Mouse (Mus musculus): Measurements from ENCODE around the gene Grid2. TPM values are rescaled to one million over a fixed set of nuclear protein-coding genes. Genes with fewer than 3 reads are reported as not detected.

Gene Grid2
- total RNA-seq, 2 experiments from 2014 or later = 0.05 to 0.08 TPM

GRCm38 (mm10) chr6:64688181-64688944 is 1432.7 kb downstream of the Grid2 start:
- DNase-seq = no peak
- intact Hi-C loops (cut with DNase I) = no loop called here

- no peak for DNase-seq
- intact Hi-C loops (cut with DNase I) = no loop called here
Measured at GRCm38 (mm10) chr6:64694688-64695087, 1439.0 kb downstream of the Grid2 start.

DNA sequence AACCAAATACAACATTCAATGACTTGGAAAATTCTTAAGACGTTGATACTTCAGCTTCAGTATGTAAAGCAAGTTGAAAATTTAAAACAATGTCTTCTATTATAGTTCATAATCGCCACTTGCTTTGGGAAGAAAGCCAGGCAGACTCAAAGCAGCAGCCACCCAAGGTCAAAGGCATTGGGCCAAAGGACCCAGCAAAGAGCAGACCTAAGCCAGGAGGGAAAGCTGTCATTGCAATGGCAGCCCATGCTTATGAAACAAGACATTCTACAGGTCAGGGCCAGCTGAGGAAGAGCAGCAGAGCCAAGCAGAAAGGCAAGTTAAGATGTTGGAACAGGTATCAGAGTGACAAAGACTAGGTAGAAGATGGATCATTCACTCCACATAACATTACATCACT is 1448.0 kb downstream of the Grid2 start:
- intact Hi-C loops (cut with DNase I) = no loop called here
- no peak for DNase-seq

DNA sequence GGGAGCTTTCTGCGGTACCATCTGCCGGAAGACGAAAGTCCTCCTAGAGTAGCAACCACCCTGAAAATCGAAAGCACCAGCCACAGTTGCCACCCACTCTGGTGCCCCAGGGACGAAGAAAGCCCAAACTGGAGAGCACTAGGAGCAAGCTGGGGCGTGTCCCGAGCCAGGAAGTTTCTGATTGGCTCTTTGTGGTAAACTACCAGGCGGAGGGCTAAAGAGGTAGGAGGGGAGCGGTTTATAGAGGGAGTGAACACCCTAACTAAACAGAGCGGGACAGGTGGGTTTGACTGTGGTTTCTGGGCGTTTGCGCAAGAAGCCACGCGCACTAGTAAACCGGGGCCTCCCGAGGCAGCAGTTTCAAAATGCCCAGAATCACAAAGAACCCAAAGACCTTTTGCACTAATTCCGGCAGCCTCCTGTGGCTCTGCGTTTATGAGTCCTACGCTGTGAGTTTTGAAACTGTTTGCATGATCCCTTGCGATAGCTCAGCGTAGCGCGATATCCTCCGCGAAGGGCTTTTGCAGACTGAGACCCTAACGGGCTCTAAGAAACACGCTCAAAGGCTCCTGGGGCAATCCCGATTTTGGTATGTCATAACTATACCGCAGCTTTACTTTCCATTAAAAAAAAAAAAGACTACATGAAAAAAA is 1472.2 kb downstream of the Grid2 start:
- no peak for DNase-seq

DNA sequence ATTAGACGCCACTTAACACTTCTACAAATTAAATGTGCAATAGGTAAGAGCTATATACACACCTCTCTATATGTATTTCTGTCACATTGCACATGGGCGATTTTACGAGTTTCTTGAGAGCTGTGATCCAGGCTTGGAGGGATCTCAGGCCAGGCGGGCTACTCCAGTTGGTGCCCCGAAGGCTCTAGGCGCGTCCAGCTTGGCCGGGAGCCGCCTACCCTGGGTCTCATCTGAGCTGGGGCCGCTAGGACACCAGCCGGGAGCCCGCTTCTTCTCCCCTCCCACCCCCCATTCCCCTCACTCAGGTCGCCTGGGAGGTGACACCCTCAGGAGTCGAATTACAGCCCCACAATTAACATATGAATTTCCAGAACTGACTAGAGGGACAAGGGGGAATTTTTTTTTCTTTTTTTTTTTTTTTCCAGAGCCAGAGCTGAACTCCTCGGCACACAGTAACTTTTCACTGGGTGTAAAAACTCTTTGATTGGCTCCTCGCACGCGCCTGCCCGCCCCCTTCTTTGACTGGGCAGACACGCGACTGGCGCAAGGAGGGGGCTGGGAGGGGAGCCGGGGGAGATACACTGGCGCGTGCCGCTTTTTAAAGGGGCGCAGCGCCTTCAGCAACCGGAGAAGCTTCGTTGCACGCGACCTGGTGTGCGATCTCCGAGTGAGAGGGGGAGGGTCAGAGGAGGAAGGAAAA is 1473.0 kb downstream of the Grid2 start, which contains the start of gene Atoh1:
Gene Atoh1, plus strand, starts transcription at position 627 of the 700 bp plus-strand sequence.
- DNase-seq = no peak
- intact Hi-C loops (cut with DNase I) = no loop called here

More for the DNA sequence above, 1472.2 kb downstream of the Grid2 start:
- intact Hi-C loops (cut with DNase I) = no loop called here

- intact Hi-C loops (cut with DNase I) = no loop called here
- DNase-seq = no peak
Measured at GRCm38 (mm10) chr6:64729231-64730011, 1473.7 kb downstream of the Grid2 start.

- intact Hi-C loops (cut with DNase I) = no loop called here
- DNase-seq = no peak
Measured at GRCm38 (mm10) chr6:64730030-64730429, 1474.4 kb downstream of the Grid2 start.

DNA sequence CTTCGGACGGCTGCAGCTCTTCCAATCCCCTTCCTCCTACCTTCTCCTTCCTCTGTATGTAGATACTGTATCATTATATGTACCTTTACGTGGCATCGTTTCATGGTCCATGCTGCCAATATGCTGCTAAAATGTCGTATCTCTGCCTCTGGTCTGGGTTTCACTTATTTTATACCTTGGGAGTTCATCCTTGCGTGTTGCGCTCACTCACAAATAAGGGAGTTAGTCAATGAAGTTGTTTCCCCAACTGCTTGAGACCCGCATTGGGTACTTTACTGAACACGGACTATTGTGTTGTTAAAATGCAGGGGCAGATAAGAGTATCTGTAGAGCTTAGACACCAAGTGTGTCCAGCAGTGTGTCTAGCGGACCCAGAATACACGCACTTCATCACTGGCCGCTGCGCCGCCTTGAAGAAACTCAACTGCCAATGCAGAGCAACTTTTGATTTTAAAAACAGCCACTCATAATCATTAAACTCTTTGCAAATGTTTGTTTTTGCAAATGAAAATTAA is 1474.9 kb downstream of the Grid2 start:
- intact Hi-C loops (cut with DNase I) = no loop called here

GRCm38 (mm10) chr6:64731126-64731525 is 1475.5 kb downstream of the Grid2 start:
- intact Hi-C loops (cut with DNase I) = no loop called here
- DNase-seq = no peak

More for the DNA sequence above, 1474.9 kb downstream of the Grid2 start:
- no peak for DNase-seq

- intact Hi-C loops (cut with DNase I) = no loop called here
- DNase-seq = no peak
Measured at GRCm38 (mm10) chr6:64731621-64732320, 1476.1 kb downstream of the Grid2 start.

DNA sequence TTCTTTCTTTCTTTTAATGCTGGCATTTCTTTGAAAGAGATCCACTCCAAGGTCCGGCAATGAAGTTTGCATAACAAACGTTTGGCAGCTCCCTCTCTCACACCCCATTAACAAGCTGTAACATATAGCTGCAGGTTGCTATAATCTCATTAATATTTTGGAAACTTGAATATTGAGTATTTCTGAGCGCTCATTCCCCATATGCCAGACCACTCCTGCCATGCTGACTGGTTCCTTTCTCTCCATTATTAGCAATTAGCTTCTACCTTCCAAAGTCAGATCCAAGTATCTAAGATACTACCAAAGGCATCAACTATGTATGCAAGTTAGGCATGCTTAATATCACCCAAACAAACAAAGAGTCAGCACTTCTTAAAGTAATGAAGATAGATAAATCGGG is 1477.6 kb downstream of the Grid2 start:
- no peak for DNase-seq
- intact Hi-C loops (cut with DNase I) = no loop called here

DNA sequence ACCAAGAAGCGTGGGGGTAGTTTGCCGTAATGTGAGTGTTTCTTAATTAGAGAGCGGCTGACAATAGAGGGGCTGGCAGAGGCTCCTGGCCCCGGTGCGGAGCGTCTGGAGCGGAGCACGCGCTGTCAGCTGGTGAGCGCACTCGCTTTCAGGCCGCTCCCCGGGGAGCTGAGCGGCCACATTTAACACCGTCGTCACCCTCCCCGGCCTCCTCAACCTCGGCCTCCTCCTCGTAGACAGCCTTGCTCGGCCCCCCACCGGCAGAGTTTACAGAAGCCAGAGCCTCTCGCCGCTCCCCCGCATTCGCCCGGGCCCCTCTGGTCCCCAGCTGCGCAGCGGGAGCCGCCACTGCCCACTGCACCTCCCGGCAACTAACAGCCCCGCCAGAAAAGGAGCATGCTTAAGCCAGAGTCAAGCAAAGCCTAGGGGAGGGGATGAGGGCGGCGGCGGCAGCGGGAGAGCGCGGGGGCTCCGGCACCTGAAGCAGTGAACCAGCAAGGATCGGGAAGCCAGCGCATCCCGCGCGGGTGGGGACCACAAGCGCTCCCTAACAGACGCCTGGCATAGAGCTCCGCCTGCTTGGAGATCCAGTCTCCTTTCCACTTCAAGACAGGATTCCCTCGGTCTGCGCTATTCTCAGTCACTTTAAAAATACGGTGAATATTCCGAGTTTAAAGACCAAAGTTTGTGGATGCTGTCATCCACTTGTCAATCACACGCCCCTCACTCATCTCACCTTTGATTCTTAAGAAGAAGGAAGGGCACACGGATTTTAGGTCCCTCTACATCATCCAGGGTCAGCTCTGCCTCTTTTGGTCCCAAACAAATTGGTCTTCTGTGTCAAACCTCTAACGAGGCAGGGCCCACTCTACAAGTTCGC is 1479.0 kb downstream of the Grid2 start:
- DNase-seq = no peak
- intact Hi-C loops (cut with DNase I) = no loop called here

DNA sequence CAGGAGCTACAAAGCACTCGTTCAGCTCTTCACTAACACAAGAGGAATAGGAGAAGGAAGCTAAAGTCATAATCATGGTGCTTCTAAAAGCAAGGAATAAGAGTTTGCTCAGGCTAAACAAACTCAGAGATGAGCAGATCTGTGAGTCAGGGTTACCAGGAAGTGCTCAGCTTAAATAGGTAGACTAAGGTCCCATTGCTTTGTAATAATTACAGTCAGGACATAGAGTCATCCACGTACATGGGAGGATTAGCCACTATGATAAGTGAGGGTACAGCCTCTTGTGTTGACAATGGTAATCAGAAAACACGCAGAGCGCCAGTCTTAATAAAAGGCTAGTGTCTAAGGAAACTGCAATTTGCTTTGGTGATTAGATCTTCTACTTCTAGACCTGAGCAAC is 1480.6 kb downstream of the Grid2 start:
- no peak for DNase-seq
- intact Hi-C loops (cut with DNase I) = no loop called here

GRCm38 (mm10) chr6:64742915-64743489 is 1487.3 kb downstream of the Grid2 start:
- no peak for DNase-seq
- intact Hi-C loops (cut with DNase I) = no loop called here

All from gastrocnemius, postnatal 36 days (tissue).